Mouse (Mus musculus) thymus, adult 2 months (tissue): Measurements from ENCODE around the gene Spata13.

ENCODE experiments used
- CTCF ChIP-seq: fragments of 200-500 bp; IDR thresholded peaks from 2 replicates; pipeline ENCODE4 v1.5.1; 2012; ENCODE audit warnings: mild to moderate bottlenecking, control low read depth, low read length, moderate library complexity, borderline replicate concordance; ENCODE audit not compliant: control insufficient read depth, poor library complexity, insufficient read depth; ENCODE audit errors: extremely low read depth
- POLR2A ChIP-seq: fragments of 200-500 bp; IDR thresholded peaks from 2 replicates; pipeline ENCODE4 v1.6.1; 2012; ENCODE audit warnings: mild to moderate bottlenecking, low read length, control low read depth, moderate library complexity; ENCODE audit not compliant: control insufficient read depth, poor library complexity, insufficient read depth; ENCODE audit errors: extremely low read depth

DNA sequence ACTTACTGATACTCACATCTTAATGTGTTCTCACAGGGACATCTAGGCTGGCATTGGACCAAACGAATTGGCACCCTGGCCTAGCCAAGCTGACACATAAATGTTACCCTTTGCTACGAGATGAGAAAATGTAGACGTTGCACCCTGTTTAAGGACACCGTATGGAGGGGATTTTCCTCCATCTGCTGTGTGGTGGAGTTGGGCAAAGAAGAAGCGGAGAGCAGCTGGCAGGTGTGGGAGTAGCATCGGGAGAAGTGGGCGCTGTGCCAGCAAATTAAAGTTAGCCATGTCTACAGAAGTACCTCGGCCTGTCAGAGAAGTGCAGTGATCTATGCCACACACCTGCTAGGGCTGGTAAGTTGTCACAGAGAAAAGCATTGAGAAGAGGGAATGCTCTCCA lies 25.7 kb downstream of the Spata13 start:
- TF ChIP-seq CTCF (no peak), POLR2A (no peak)
